Mouse (Mus musculus) gastrocnemius, postnatal 25 days (tissue): ENCODE data around the gene Gm49321. TPM values are rescaled to one million over a fixed set of nuclear protein-coding genes. Genes with fewer than 3 reads are reported as not detected.

ENCODE experiments used
- DNase-seq: peaks from one replicate; pipeline ENCODE4 v3.0.0; 2022
- total RNA-seq, 2 experiments: library from RNA; stranded (reverse); gene quantifications; 1 replicate in 1 of 2; 2 replicates in 1 of 2; pipeline ENCODE4 v1.2.3; 2021

Gm49321 gene
- total RNA-seq, 2 experiments from 2014 or later = 3.0 to 3.6 TPM

DNA sequence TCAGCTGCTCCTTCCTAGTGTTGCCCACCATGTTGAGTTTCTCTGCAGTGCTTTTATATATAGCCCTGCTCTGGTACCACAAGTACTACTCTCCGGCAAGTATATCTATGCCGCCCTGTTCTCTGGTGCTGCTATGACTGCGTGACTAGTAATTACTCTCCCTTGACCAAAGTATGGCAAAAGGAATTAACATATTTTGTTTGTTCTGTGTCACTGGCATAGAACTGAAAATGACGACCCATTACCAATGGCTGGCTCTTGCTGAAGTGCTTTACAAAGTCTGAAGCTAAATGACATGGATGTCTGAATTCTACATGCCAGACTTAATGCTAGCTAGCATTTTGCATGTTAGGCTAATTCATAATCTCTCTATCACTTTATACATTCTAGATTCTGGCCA, 11.0 kb downstream of the Gm49321 start:
- DNase-seq = no peak

GRCm38 (mm10) chr12:73949318-73950058, 12.0 kb downstream of the Gm49321 start:
- DNase-seq = peak; percentile 20

DNA sequence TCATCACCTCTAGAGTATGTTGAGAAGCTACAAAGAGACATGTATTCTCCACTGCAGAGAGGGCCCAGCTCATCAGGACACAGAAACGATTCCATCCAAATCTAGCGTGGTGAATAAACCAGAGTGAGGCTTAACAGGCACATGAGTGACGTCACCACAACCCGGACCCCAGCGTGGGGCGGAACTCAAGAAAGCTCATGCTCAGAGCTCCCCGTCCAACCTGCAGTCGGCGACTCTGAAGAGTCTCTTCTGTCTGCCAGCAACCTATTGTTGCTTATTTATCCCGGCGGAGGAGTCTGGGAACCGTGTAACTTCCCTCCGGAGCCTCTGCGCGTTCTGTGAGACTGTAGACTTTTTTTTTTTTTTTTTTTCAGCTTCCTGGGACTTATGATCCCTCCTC, 15.4 kb downstream of the Gm49321 start:
- no peak for DNase-seq

GRCm38 (mm10) chr12:73953420-73954186, 16.1 kb downstream of the Gm49321 start:
- DNase-seq = no peak

GRCm38 (mm10) chr12:73954785-73955184, 17.3 kb downstream of the Gm49321 start:
- DNase-seq = no peak

DNA sequence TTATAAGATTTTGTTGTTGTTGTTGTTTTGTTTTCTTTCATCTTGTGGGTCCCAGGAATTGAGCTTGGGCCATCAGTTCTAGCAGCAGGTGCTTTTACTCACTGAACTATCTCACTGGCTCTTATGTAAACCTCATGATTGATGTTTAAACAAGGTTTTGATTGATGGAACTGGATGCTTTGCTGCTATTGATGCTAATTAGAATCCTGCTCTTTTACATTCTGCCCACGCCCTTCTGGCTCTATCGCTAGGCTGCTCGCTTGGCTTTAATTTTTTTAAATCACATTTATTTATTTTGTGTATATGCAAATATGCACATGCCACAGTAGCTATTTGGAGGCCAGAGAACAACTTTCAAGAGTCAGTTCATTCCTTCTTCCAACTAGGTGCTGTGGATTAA, 20.2 kb downstream of the Gm49321 start:
- DNase-seq = no peak

- no peak for DNase-seq
Measured at GRCm38 (mm10) chr12:73958830-73959229, 21.4 kb downstream of the Gm49321 start.

GRCm38 (mm10) chr12:73964291-73965281, 27.1 kb downstream of the Gm49321 start, which contains the start of gene Snapc1:
Gene Snapc1 (plus strand): TSS chr12:73964481.
- DNase-seq = peak; percentile 92

GRCm38 (mm10) chr12:73969142-73969541, 31.7 kb downstream of the Gm49321 start:
- DNase-seq = no peak

GRCm38 (mm10) chr12:73974584-73974983, 37.1 kb downstream of the Gm49321 start:
- DNase-seq = no peak

- no peak for DNase-seq
Measured at GRCm38 (mm10) chr12:73978144-73978543, 40.7 kb downstream of the Gm49321 start.

DNA sequence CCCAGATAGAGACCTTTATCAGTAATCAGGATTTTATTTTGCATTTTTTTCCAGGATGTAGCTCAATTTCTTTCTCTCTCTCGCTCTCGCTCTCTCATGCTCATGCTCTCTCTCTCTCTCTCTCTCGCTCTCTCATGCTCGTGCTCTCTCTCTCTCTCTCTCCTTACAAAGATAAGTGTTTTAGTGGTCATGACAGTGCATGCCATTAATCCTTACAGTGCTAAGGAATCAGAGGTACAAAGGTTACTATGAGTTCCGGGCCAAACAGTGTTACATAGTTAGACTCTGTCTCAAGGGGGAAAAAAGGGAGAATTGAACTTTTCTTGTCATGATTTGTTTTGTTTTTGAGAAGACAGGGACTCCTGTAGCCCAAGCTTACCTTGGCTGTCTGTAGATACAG, 42.2 kb downstream of the Gm49321 start:
- no peak for DNase-seq

GRCm38 (mm10) chr12:73982533-73982932, 45.1 kb downstream of the Gm49321 start:
- DNase-seq = no peak

- no peak for DNase-seq
Measured at GRCm38 (mm10) chr12:73986299-73986698, 48.8 kb downstream of the Gm49321 start.

GRCm38 (mm10) chr12:73988393-73989008, 51.0 kb downstream of the Gm49321 start:
- no peak for DNase-seq

DNA sequence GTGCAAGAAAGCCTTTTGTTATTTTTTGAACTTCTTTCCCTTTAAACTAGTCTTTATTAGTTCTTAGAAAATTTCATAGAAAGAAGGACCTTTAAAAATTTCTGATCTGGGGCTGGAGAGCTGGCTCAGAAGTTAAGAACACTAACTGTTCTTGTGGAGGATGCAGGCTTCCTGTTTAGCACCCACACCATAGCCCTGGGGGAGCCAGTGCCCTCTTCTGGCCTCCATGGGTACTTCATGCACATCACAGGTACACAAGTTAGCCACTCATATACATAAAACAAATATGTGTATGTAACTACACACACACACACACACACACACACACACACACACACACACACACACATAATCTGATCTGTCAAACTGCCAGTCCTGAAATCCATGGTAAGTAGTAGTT, 52.1 kb downstream of the Gm49321 start:
- DNase-seq = no peak

DNA sequence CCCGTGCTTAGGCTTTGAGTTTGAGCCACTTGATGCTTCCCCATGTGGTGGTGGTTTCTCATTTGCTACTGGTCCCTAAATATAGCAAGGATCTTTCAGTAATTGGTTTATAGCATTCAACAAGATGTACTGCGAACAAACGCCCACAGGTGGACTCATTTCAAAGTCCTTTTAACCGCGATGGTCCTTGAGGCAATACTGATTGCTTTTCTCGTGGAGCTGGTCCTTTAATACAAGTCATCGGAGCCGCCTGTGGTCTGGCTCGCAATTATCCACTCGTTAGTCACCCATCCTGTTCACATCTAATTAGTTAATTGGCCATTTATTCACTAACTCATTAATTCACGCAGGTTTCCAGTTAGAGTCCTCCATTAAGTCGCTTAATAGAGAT, 59.4 kb downstream of the Gm49321 start:
- DNase-seq = no peak

DNA sequence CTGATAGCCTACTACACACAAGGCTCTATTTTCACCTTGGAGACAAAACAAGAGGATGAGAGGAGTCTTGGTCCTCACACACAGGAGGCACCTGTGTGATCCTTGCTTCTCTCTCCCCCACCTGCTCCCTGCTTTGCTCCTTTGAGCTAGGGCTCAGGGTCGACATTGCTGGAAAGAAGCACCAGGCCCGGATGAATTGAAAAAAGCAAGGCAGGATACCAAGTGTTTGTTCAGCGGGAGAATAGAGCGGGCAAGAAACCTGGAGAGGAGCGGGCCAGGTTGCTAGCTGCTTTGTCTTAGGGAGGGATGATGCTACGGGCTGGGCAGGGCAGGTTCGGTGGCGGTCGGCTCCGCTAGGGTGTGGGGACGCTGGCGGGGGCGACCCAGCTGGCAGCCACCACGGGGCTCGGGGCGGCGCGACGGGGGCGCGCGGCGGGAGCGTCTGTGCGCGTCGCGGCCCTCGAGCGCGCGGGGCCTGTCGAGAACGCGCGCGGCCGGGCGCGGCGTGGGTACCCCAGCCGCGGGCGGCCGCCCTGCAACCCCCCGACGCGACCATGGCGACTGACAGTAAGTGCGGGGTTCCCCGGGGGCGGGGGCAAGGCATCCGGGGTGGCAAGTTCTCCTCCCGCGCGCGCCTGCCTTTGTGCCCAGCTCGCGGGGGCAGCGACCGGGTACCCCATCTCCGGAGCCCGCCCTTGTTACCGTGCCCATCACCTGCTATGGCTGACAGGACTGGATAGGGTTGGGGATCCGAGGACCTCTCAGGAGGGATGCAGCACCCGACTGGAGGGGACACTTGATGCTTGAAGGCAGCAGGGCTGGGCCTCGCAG, 60.1 kb downstream of the Gm49321 start, which contains the start of gene Syt16:
Gene Syt16 (plus strand): TSS at position 365 of the 831 bp plus-strand sequence.
- no peak for DNase-seq

- DNase-seq = no peak
Measured at GRCm38 (mm10) chr12:73998128-73998456, 60.6 kb downstream of the Gm49321 start.

- no peak for DNase-seq
Measured at GRCm38 (mm10) chr12:74002449-74002848, 65.0 kb downstream of the Gm49321 start.

DNA sequence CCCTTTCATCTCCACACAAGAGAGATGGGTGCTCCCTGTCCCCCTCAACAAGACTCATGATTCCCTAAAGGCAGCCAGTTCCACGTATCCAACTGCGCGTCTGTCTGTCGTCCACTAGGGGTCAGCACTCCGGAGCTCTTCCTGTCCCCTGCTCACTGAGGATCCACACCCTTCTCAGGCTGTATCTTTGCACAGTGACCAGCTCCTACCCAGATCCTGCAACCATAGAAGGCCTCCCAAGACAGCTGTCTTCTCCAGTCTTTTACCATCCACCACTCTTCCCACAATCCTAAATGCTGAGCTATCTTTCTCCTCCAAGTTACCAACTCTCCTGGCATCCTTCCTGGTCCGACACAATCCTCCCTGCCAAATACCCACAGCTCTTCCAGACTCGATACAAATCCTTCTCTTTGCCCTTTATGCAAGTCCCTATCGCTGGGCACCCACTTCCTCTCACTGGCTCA, 72.0 kb downstream of the Gm49321 start:
- DNase-seq = no peak
